Mouse (Mus musculus): Measurements from ENCODE around the gene Gm49318. TPM values are rescaled to one million over a fixed set of nuclear protein-coding genes. Genes with fewer than 3 reads are reported as not detected.

Gene Gm49318
- polyA plus RNA-seq (2012; ENCODE audit: insufficient read depth, low replicate concordance), result not detected in 2 replicates

- Histone ChIP-seq H3K9me3 (no peaks in the 10 kb centered on the region), H3K4me1 (peaks cover 24% of the 10 kb centered on the region), H3K36me3 (replicated peaks; ENCODE audit: low read length) (peaks cover 63% of the 10 kb centered on the region), H3K4me3 (replicated peaks) (peak within 1 kb of the TSS; percentile 98), H3K27me3 (replicated peaks) (no peaks in the 10 kb centered on the region)
- TF ChIP-seq FLI1 (IDR thresholded peaks at IDR 0.05; ENCODE audit: low read length), result peak; percentile 21; the same call in 1 of the 2 replicates
- TF ChIP-seq GATA1 (IDR thresholded peaks at IDR 0.05; ENCODE audit: borderline replicate concordance, low read length), result no peak
These were observed at the start of gene Gm49318, which contains the start of gene Zfp653 for GRCm38 (mm10) chr9:22070791-22071573. Gene Gm49318 (minus strand): TSS chr9:22071259. Gene Zfp653 (minus strand): TSS chr9:22071376.

GRCm38 (mm10) chr9:22119543-22119942, 48.5 kb upstream of the Gm49318 start:
- Histone ChIP-seq H3K27me3 (replicated peaks) (peaks cover 4% of the 10 kb centered on the region), H3K36me3 (replicated peaks; ENCODE audit: low read length) (peaks cover 3% of the 10 kb centered on the region), H3K4me1 (peaks cover 47% of the 10 kb centered on the region), H3K4me3 (replicated peaks) (no peak overlapping the region), H3K9me3 (peaks cover 3% of the 10 kb centered on the region; the same call in 1 of the 2 replicates)
- TF ChIP-seq GATA1 (IDR thresholded peaks at IDR 0.05; ENCODE audit: borderline replicate concordance, low read length), result no peak
- no peak for TF ChIP-seq FLI1 (IDR thresholded peaks at IDR 0.05; ENCODE audit: low read length)

GRCm38 (mm10) chr9:22117754-22118456, 46.8 kb upstream of the Gm49318 start:
- peaks cover 41% of the 10 kb centered on the region for H3K4me1 ChIP-seq
- peaks cover 20% of the 10 kb centered on the region for H3K36me3 ChIP-seq (replicated peaks; ENCODE audit: low read length)

GRCm38 (mm10) chr9:22116740-22117426, 45.8 kb upstream of the Gm49318 start, which contains the start of gene Elof1:
Gene Elof1 (minus strand): TSS chr9:22117172.
- H3K27me3 ChIP-seq (replicated peaks), result peaks cover 4% of the 10 kb centered on the region
- no peak for TF ChIP-seq GATA1 (IDR thresholded peaks at IDR 0.05; ENCODE audit: borderline replicate concordance, low read length)
- peak; percentile 99; the same call in 1 of the 2 replicates for TF ChIP-seq FLI1 (IDR thresholded peaks at IDR 0.05; ENCODE audit: low read length)
- peaks cover 3% of the 10 kb centered on the region; the same call in 1 of the 2 replicates for H3K9me3 ChIP-seq
- peaks cover 32% of the 10 kb centered on the region for H3K4me1 ChIP-seq
- peak within 1 kb of the TSS; percentile 95 for H3K4me3 ChIP-seq (replicated peaks)
- peaks cover 30% of the 10 kb centered on the region for H3K36me3 ChIP-seq (replicated peaks; ENCODE audit: low read length)

More at GRCm38 (mm10) chr9:22117754-22118456, 46.8 kb upstream of the Gm49318 start:
- peaks cover 3% of the 10 kb centered on the region; the same call in 1 of the 2 replicates for H3K9me3 ChIP-seq
- H3K27me3 ChIP-seq (replicated peaks), result peaks cover 4% of the 10 kb centered on the region
- peak overlapping the region; percentile 95 for H3K4me3 ChIP-seq (replicated peaks)
- no peak for TF ChIP-seq FLI1 (IDR thresholded peaks at IDR 0.05; ENCODE audit: low read length)
- no peak for TF ChIP-seq GATA1 (IDR thresholded peaks at IDR 0.05; ENCODE audit: borderline replicate concordance, low read length)

GRCm38 (mm10) chr9:22116086-22116485, 45.0 kb upstream of the Gm49318 start:
- Histone ChIP-seq H3K4me1 (peaks cover 26% of the 10 kb centered on the region), H3K27me3 (replicated peaks) (peaks cover 4% of the 10 kb centered on the region), H3K9me3 (peaks cover 3% of the 10 kb centered on the region; the same call in 1 of the 2 replicates), H3K36me3 (replicated peaks; ENCODE audit: low read length) (peaks cover 38% of the 10 kb centered on the region), H3K4me3 (replicated peaks) (peak overlapping the region; percentile 95)
- TF ChIP-seq FLI1 (IDR thresholded peaks at IDR 0.05; ENCODE audit: low read length) (no peak), GATA1 (IDR thresholded peaks at IDR 0.05; ENCODE audit: borderline replicate concordance, low read length) (no peak)

- Histone ChIP-seq H3K27me3 (replicated peaks) (peaks cover 4% of the 10 kb centered on the region), H3K4me3 (replicated peaks) (no peak overlapping the region), H3K9me3 (0 out of 2 replicates have a peak, but pooled peaks cover 3% of the 10 kb centered on the region), H3K4me1 (peaks cover 24% of the 10 kb centered on the region), H3K36me3 (replicated peaks; ENCODE audit: low read length) (peaks cover 42% of the 10 kb centered on the region)
- TF ChIP-seq GATA1 (IDR thresholded peaks at IDR 0.05; ENCODE audit: borderline replicate concordance, low read length) (no peak), FLI1 (IDR thresholded peaks at IDR 0.05; ENCODE audit: low read length) (no peak)
These were observed 44.6 kb upstream of the Gm49318 start for GRCm38 (mm10) chr9:22115635-22116034.

- Histone ChIP-seq H3K9me3 (no peaks in the 10 kb centered on the region), H3K4me1 (no peaks in the 10 kb centered on the region), H3K27me3 (replicated peaks) (peaks cover 14% of the 10 kb centered on the region), H3K4me3 (replicated peaks) (no peak overlapping the region), H3K36me3 (replicated peaks; ENCODE audit: low read length) (peaks cover 38% of the 10 kb centered on the region)
- TF ChIP-seq GATA1 (IDR thresholded peaks at IDR 0.05; ENCODE audit: borderline replicate concordance, low read length) (no peak), FLI1 (IDR thresholded peaks at IDR 0.05; ENCODE audit: low read length) (no peak)
These were observed 37.1 kb upstream of the Gm49318 start for GRCm38 (mm10) chr9:22108194-22108593.

GRCm38 (mm10) chr9:22099922-22100321, 28.9 kb upstream of the Gm49318 start:
- H3K27me3 ChIP-seq (replicated peaks), result peaks cover 76% of the 10 kb centered on the region
- peak overlapping the region; percentile 18 for H3K4me3 ChIP-seq (replicated peaks)
- H3K4me1 ChIP-seq, result peaks cover 24% of the 10 kb centered on the region
- H3K9me3 ChIP-seq, result no peaks in the 10 kb centered on the region
- TF ChIP-seq GATA1 (IDR thresholded peaks at IDR 0.05; ENCODE audit: borderline replicate concordance, low read length) (no peak), FLI1 (IDR thresholded peaks at IDR 0.05; ENCODE audit: low read length) (no peak)
- no peaks in the 10 kb centered on the region for H3K36me3 ChIP-seq (replicated peaks; ENCODE audit: low read length)

Data from megakaryocyte, embryonic 14.5 days (primary cell).